Mouse (Mus musculus) right cerebral cortex, postnatal 14 days (tissue): ENCODE measurements at regions not wholly inside any gene's neighbourhood (a gene's known extent, or its start where the extent isn't known, plus 50 kb on each side); places are given as distances from the start of the nearest gene placed in this dataset.

Source experiments
- DNase-seq: peaks from one replicate; pipeline ENCODE4 v3.0.0; 2022

DNA sequence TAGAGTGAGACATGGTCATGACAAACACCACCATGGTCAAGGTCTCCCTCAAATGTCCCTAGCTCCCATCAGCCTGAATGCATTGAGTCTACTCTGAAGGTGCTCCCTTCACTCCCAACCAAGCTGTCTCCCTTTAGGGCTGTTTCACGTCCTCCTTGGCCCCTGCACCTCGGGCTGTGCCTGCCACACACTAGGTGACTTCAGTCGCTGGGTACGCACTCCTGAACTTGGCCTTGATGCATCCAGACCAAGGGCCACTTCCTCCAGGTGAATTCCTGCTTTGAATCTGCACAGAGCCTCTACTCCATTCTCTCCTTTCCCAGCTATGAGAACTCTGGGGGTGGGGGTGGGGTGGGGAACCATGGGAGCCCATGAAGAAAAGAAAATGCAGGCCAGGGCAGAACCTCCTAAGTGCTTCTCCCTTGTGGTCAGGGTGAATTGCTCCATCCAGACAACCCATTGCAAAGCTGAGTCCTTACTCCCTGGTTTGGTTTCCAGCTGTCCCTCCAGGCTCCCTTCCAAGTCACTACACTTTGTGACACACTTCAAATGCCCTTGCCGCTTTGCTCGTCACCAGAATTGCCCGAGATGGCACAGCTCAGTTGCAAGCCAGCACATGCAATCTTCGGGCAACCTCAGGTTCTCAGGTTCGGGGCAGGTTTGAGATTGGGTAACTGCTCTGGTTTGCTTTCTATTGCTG, 65.3 kb upstream of the 1700021F07Rik start:
- no peak for DNase-seq

DNA sequence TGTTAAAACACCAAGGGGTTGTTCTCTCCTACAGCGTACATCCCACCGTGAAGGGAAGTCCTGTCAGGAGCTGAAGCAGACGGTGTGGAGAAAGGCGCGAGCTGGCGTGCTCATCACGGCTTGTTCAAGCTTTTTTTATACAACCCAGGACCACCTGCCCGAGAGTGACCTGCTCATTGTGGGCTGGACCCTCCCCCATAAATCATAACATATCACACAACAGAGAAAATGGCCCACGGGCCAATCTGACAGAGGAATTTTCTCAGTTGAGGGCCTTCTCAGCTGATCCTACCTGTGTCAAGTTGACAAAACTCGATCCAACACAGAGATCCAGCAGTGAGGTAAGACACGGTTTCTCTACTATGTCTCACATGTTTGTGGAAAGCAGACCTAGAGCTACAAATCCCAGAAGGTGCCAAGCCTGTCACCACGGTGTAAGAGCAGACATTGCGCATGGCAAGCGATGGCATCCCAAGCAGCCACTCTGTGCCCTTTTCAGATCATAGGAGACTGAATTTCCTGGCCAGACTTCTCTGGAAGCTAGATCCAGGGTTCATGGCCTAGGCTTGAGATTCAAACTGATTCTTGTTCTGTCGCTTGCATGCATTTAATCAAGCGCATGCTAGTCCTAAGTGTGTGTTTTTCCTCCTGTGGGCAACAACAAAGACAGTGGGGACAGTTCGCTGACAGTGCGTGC, 64.6 kb upstream of the 1700021F07Rik start:
- no peak for DNase-seq

- no peak for DNase-seq
Measured at GRCm38 (mm10) chr2:173458861-173459260, 63.5 kb upstream of the 1700021F07Rik start.

- DNase-seq, result no peak
Measured at GRCm38 (mm10) chr2:173463313-173463712, 59.1 kb upstream of the 1700021F07Rik start.

DNA sequence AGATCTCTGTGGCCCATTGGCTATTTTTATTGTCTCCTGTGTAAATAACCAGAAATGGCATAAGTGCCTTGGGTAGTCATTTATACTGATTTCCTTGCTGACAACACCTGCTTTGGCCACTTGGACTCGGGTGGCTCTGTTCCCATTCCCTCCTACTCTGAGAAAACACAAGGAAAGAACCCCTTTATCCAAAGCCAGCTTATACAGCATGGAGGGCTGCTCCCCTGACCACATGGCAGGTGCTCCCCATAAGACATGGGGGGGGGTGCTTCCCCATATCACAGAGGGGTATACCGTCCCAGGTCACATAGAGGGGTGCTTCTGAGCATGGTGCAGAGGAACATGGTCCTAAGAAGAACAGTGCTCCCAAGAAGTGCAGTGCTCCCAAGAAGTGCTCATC, 57.8 kb upstream of the 1700021F07Rik start:
- DNase-seq, result no peak

- no peak for DNase-seq
Measured at GRCm38 (mm10) chr2:173465006-173465620, 57.3 kb upstream of the 1700021F07Rik start.

DNA sequence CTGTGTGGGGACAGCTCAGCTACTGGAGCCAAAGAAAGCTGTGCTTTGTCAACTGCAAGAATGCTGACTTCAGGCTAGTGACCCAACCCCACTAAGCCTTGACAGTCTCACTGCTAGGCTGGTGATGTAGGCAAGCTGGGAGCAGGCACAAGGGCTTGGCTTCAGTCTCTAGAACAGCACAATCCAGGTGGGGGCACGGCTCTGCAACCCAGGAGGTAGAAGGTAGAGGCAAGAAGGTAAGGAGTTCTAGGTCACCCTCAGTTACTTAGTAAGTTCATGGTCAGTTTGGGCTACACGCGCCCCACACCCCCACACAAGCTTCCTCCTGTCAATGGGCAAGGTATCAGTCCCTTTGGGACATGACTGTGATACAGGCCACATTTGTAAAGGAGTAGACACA, 54.2 kb upstream of the 1700021F07Rik start:
- DNase-seq, result no peak

GRCm38 (mm10) chr2:173469756-173470155, 52.6 kb upstream of the 1700021F07Rik start:
- DNase-seq, result no peak
